Mouse (Mus musculus) cerebellum, postnatal 14 days (tissue): ENCODE data around the gene Tbc1d1.
A peak's percentile ranks its signal among the peaks of the same experiment; 100 is the strongest.
"Not testable (repeated sequence)": the region's sequence is repeated elsewhere in the genome, so short reads cannot be mapped to it uniquely, and the experiment has no call there.

Experiments used
- DNase-seq, 2 experiments: peaks; one replicate each; pipeline ENCODE4 v3.0.0; 2021; ENCODE audit warnings: mixed read lengths in 2 of 2

The Tbc1d1 gene

GRCm38 (mm10) chr5:64325741-64326355, 169.7 kb downstream of the Tbc1d1 start:
- no peak for DNase-seq

GRCm38 (mm10) chr5:64326427-64327181, 170.5 kb downstream of the Tbc1d1 start:
- peak; percentile 33 to 46 for DNase-seq

GRCm38 (mm10) chr5:64327212-64327902, 171.3 kb downstream of the Tbc1d1 start:
- peak; percentile 37 to 48 for DNase-seq

- peak; percentile 65 to 80 for DNase-seq
Measured at GRCm38 (mm10) chr5:64336767-64337408, 180.8 kb downstream of the Tbc1d1 start.

GRCm38 (mm10) chr5:64338795-64339194, 182.7 kb downstream of the Tbc1d1 start:
- not testable (repeated sequence) for DNase-seq

GRCm38 (mm10) chr5:64340366-64340765, 184.3 kb downstream of the Tbc1d1 start:
- no peak for DNase-seq

- no peak for DNase-seq
Measured at GRCm38 (mm10) chr5:64341671-64342070, 185.6 kb downstream of the Tbc1d1 start.

- DNase-seq, result no peak
Measured at GRCm38 (mm10) chr5:64342138-64342537, 186.0 kb downstream of the Tbc1d1 start.

GRCm38 (mm10) chr5:64343972-64344700, 188.0 kb downstream of the Tbc1d1 start:
- DNase-seq, result no peak

- no peak for DNase-seq
Measured at GRCm38 (mm10) chr5:64345181-64345735, 189.2 kb downstream of the Tbc1d1 start.

- no peak for DNase-seq
Measured at GRCm38 (mm10) chr5:64345761-64346160, 189.7 kb downstream of the Tbc1d1 start.

- DNase-seq, result no peak
Measured at GRCm38 (mm10) chr5:64346343-64346885, 190.3 kb downstream of the Tbc1d1 start.

- no peak for DNase-seq
Measured at GRCm38 (mm10) chr5:64348166-64348565, 192.1 kb downstream of the Tbc1d1 start.

GRCm38 (mm10) chr5:64348780-64349179, 192.7 kb downstream of the Tbc1d1 start:
- DNase-seq, result peak in 1 of 2 experiments; percentile 33

- DNase-seq, result peak in 1 of 2 experiments; percentile 38
Measured at GRCm38 (mm10) chr5:64351968-64352367, 195.9 kb downstream of the Tbc1d1 start.

GRCm38 (mm10) chr5:64358639-64359584, 202.8 kb downstream of the Tbc1d1 start:
- DNase-seq, result no peak

- no peak for DNase-seq
Measured at GRCm38 (mm10) chr5:64360147-64360875, 204.2 kb downstream of the Tbc1d1 start.

GRCm38 (mm10) chr5:64360876-64361268, 204.8 kb downstream of the Tbc1d1 start:
- not testable (repeated sequence) for DNase-seq

GRCm38 (mm10) chr5:64363859-64364406, 207.8 kb downstream of the Tbc1d1 start:
- DNase-seq, result no peak
